Mouse (Mus musculus): ENCODE data around the gene Kcnc1.

Gene Kcnc1

GRCm38 (mm10) chr7:46422052-46422763 lies 25.9 kb downstream of the Kcnc1 start:
- peak; percentile 49 for DNase-seq (ENCODE audit: low spot score)

- peak; percentile 84 for DNase-seq (ENCODE audit: low spot score)
These were observed 26.6 kb downstream of the Kcnc1 start for GRCm38 (mm10) chr7:46422764-46423412.

- DNase-seq (ENCODE audit: low spot score) = no peak
These were observed 27.7 kb downstream of the Kcnc1 start for GRCm38 (mm10) chr7:46423951-46424350.

GRCm38 (mm10) chr7:46425012-46425411 lies 28.7 kb downstream of the Kcnc1 start:
- DNase-seq (ENCODE audit: low spot score) = no peak

GRCm38 (mm10) chr7:46433874-46434273 lies 37.6 kb downstream of the Kcnc1 start:
- no peak for DNase-seq (ENCODE audit: low spot score)

GRCm38 (mm10) chr7:46435833-46436232 lies 39.5 kb downstream of the Kcnc1 start:
- DNase-seq (ENCODE audit: low spot score) = no peak

GRCm38 (mm10) chr7:46438537-46439141 lies 42.3 kb downstream of the Kcnc1 start:
- DNase-seq (ENCODE audit: low spot score) = no peak

GRCm38 (mm10) chr7:46443163-46443562 lies 46.9 kb downstream of the Kcnc1 start:
- no peak for DNase-seq (ENCODE audit: low spot score)

- no peak for DNase-seq (ENCODE audit: low spot score)
These were observed 49.6 kb downstream of the Kcnc1 start for GRCm38 (mm10) chr7:46445896-46446295.

GRCm38 (mm10) chr7:46447473-46448165 lies 51.3 kb downstream of the Kcnc1 start:
- DNase-seq (ENCODE audit: low spot score) = no peak

- DNase-seq (ENCODE audit: low spot score) = no peak
These were observed 52.8 kb downstream of the Kcnc1 start for GRCm38 (mm10) chr7:46448922-46449645.

- peak; percentile 23 for DNase-seq (ENCODE audit: low spot score)
These were observed 57.8 kb downstream of the Kcnc1 start for GRCm38 (mm10) chr7:46453930-46454679.

- DNase-seq (ENCODE audit: low spot score) = no peak
These were observed 61.6 kb downstream of the Kcnc1 start for GRCm38 (mm10) chr7:46457889-46458288.

GRCm38 (mm10) chr7:46459200-46459599 lies 62.9 kb downstream of the Kcnc1 start:
- DNase-seq (ENCODE audit: low spot score) = no peak

GRCm38 (mm10) chr7:46459605-46460245 lies 63.4 kb downstream of the Kcnc1 start:
- no peak for DNase-seq (ENCODE audit: low spot score)

- peak; percentile 21 for DNase-seq (ENCODE audit: low spot score)
These were observed 66.0 kb downstream of the Kcnc1 start for GRCm38 (mm10) chr7:46462287-46462686.

- no peak for DNase-seq (ENCODE audit: low spot score)
These were observed 66.8 kb downstream of the Kcnc1 start for GRCm38 (mm10) chr7:46463136-46463535.

- no peak for DNase-seq (ENCODE audit: low spot score)
These were observed 70.2 kb downstream of the Kcnc1 start for GRCm38 (mm10) chr7:46466422-46466981.

- DNase-seq (ENCODE audit: low spot score) = no peak
These were observed 73.2 kb downstream of the Kcnc1 start for GRCm38 (mm10) chr7:46469542-46469941.

- no peak for DNase-seq (ENCODE audit: low spot score)
These were observed 74.9 kb downstream of the Kcnc1 start for GRCm38 (mm10) chr7:46471054-46471737.
